Mouse (Mus musculus): Measurements from ENCODE around the gene Catip.

- no peak for TF ChIP-seq CTCF (IDR thresholded peaks at IDR 0.05; ENCODE audit: extremely low read depth, insufficient read depth, insufficient read length, insufficient replicate concordance)
- no peak for TF ChIP-seq POLR2A (IDR thresholded peaks at IDR 0.05; ENCODE audit: low read depth, low read length)
These were observed 49.9 kb downstream of the Catip start for GRCm38 (mm10) chr1:74411753-74412325.
